Mouse (Mus musculus) spleen, adult 2 months (tissue): ENCODE measurements around the gene Dtnb.

Experiments
- CTCF ChIP-seq: fragments of 200-500 bp; IDR thresholded peaks from 2 replicates; pipeline ENCODE4 v1.5.1; 2011; ENCODE audit warnings: mild to moderate bottlenecking, inconsistent platforms; ENCODE audit not compliant: insufficient read depth, insufficient read length, insufficient replicate concordance; ENCODE audit errors: extremely low read depth
- POLR2A ChIP-seq: fragments of 200-500 bp; IDR thresholded peaks from 2 replicates; pipeline ENCODE4 v1.6.1; 2011; ENCODE audit warnings: low read depth, low read length, inconsistent platforms

DNA sequence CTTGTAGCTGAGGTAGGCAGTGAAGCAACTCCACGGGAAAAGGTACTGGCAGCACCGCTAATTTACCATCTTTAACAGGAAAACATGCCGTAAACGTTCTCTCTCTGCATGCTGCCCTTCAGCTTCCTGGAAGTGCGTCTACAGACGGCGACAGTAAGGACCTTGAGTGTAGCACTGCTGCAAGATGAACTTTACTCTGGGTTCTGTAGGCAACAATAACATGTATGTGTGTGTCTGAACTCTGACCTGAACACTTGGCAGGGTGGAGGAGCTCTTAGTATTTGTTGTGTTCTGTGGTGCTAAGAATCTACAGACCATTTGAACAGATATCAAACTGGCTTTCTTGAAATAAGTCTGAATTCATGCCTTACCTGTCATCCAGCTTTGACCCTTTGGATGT is 130.7 kb downstream of the Dtnb start:
- no peak for TF ChIP-seq CTCF
- TF ChIP-seq POLR2A = no peak
